Mouse (Mus musculus) erythroid progenitor cell, adult 5-6 weeks (primary cell): ENCODE data around the gene Ss18l1. TPM values are rescaled to one million over a fixed set of nuclear protein-coding genes. Genes with fewer than 3 reads are reported as not detected.
A peak's percentile ranks its signal among the peaks of the same experiment; 100 is the strongest.

Source experiments
- ATAC-seq: replicated peaks from 2 replicates; pipeline ENCODE4 v1.8.0; 2016; ENCODE audit warnings: moderate number of reproducible peaks, mild to moderate bottlenecking, moderate TSS enrichment, inconsistent platforms; ENCODE audit not compliant: poor library complexity, low FRiP score, severe bottlenecking
- total RNA-seq, 2 experiments: library from RNA; stranded (forward) in 1 of 2; stranded (reverse) in 1 of 2; fragments of 150-400 nt in 1 of 2; fragments of 186-747, 209-891 nt in 1 of 2; gene quantifications; 2 replicates each; pipeline versions ENCODE4 v1.2.3 to v1.2.4; 2015 to 2017; ENCODE audit warnings: low replicate concordance in 2 of 2

Gene Ss18l1
- total RNA-seq, 2 experiments from 2014 or later = 0.68 TPM; not detected in 1

GRCm38 (mm10) chr2:180032925-180033324 is 9.4 kb upstream of the Ss18l1 start:
- no peak for ATAC-seq

DNA sequence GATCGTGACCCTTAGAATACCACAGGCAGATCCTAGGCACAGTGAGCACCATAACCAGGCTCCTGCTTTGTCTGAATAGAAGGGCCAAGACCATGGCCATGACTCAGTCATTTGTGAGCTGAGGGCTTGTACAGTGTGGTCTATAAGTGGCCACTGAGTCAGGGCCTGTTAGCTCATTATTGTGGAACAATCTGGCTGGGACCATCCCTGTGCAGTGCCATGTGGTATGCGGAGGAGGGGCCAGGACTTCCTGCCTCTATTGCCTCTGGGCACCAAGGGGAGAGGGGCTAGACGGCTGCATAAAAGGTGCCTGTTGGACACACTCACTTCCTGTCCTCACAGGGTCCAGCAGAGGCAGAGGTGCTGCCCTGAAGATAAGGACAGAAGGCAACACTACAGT is 8.4 kb upstream of the Ss18l1 start:
- no peak for ATAC-seq

DNA sequence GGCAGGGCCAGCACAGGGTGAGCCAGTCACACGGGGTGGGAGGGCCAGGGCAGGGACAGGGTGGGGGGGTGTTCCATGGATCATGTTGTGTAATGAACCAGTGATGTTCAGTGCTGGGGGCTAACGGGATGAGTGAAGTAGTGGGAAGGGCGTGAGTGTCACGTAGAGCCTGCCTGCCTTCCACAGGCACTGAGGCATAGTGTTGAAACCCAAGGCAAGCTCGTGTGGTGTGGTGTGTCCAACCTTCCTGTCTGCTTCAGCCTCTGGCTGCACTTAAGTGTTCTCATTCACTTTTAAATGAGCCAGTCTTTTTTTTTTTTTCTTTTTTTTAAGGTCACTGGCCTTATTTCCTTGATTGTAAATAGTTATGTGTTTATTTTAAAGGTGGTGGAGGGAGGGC is 7.6 kb upstream of the Ss18l1 start:
- ATAC-seq = no peak

- ATAC-seq = no peak
Measured at GRCm38 (mm10) chr2:180040406-180040805, 1.9 kb upstream of the Ss18l1 start.

- ATAC-seq = peak; percentile 11; the same call in 1 of the 2 replicates
Measured at GRCm38 (mm10) chr2:180041577-180042255, 593 bp upstream of the Ss18l1 start.

DNA sequence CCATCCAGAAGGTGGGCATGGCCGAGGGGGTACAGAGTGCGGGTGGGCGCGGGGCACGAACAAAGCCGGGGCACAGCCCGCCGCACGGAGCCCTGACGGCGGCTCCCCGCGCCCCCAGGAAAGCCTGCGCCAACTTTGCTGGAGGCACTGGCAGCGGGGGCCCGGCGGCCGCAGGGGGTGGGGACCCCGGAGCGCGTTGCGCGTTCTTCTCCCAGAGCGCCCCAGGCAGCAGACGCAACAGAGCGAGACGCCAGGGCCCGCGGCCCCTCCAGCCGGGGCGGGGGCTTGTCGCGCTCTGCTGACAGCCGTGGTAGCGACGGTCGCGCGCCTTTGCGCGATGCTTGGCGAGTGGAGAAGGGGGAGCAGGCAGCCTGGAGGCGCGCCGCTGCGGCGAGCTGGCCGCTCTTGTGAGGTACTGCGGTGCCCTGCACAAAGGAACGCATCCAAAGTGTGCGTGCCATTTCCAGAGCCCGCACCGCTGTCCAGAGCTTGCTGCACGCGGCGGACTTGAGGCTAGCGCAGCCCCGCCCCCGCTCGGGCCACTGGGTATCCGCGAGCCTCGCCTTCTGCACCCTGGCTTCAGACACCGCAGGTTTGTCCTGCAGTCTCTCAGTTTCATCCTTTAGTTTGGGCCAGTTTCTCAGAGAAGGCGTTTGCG is 678 bp downstream of the Ss18l1 start:
- ATAC-seq = no peak

DNA sequence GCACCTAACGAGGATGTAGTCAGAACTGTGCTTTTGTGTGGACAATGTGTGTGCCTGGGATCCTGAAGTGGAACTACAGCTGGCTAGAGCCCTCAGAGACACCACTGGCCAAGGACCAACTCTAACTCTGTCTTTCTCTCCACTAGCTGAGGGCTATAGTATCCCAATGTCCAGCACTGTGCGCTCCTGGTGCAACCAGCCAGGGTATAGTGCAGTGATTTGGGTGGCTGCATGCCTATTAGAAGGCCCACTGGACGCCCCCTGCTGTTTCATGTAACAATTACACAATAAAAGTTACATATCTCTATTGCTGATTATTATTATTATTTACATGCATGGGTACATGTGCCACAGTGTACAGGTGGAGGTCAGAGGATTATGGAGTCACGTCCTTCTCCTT is 3.0 kb downstream of the Ss18l1 start:
- no peak for ATAC-seq

DNA sequence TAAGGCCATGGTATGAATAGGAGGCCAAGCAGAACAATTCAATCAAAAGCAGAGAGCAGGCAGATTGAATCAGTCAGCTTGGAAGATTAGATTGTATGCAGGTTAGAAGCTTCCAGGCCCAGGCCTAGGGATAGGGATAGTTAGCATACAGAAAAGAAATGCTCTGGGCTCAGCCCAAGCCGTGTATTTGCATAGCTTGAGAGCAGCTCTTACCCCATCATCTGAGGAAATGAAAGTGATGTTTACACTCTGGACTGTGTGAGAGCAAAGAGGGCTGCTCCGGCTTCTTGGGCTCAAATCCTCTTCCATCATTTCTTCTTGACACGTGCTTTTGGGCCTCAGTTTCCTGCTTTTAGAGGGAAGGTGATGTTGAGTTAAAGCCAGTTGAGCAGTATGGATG is 5.3 kb downstream of the Ss18l1 start:
- no peak for ATAC-seq

DNA sequence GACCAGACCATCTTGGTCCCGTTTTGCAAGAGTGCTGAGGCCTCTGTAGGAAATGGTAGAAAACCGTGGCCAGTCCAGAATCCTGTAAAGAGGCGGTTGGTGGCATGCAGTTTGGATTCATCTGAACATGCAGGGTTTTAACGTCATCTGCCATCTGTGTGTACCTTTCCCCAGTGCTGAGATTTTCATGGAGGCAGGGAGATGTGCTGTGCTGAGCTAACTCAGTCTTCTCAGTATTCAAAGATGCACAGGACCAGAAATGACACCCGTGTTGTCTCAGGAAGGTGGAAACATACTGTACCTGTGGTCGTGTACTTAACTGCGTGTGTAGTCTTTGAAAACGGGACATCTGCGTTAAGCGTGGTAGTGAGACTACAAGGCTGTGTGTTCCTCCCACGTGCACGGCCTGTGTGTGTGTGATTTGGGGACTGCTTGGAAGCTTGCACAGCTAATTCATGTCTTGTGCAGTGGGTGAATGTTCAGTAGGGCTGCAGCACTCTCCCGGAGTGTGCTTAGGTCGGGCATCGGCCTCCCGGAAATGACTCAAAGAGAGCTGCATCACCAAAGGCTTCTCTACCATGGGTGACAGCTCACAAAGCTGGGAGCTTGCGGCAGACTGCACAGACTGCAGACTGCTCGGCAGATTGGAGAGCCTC is 5.8 kb downstream of the Ss18l1 start:
- ATAC-seq = no peak

- ATAC-seq = peak; percentile 68
Measured at GRCm38 (mm10) chr2:180050986-180051385, 8.7 kb downstream of the Ss18l1 start.

GRCm38 (mm10) chr2:180051986-180052733 is 9.9 kb downstream of the Ss18l1 start:
- 0 out of 2 replicates have a peak, but pooled peaks have one; percentile 16 for ATAC-seq

DNA sequence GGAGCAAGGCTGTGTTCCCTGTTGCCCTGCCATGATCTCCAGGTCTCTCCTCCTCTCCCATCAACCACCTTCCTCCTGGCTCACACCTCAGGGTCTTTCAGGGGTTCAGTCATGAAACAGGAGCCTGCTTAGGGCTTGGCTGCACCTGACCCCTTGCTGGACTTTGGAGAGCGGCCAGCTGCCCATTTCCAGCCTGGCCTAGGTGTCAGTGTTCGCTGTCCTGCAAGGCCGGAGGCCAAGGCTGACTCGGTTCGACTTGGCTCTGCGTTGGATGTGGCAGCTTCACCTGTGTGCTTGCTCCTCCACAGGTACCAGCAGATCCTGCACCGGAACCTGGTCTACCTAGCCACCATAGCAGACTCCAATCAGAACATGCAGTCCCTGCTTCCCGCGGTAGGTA is 10.7 kb downstream of the Ss18l1 start:
- ATAC-seq = no peak

DNA sequence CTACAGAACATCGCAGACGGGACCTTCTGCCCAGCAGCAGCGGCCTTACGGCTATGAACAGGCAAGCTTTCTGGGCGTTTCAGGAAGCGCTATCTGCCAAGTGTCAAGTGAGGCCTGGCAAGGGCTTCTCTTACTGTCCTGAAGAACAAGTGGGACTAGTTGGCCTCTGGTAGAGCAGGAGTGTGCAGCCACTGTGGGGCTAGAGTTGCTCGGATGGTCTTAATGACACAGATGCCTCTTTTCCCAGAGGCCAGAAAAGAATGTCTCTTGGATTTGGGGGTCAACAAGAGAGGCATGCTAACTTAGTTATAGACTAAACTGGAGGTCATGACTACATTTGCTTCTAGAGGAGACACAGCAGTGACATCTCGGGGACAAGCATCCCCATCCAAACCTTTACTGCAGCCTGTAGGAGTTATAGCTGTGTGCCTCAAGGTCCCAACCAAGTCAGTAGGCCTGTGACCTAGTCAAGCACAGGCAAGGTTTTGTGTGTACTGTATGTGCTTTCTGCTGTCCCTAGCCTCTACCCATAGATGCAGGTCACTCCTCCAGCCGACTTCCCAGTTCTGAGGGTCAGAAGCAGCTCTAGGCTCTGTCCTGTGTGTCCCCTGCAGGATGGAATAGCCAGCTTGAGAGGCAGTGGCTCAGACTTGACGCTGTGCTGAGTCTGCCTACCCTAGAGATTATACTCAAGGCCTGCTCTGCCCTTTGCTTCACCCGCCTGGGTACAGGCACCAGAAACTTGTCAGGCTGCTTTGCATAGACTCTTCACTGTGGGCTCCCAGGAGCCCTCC is 21.2 kb downstream of the Ss18l1 start:
- no peak for ATAC-seq

- ATAC-seq = peak; percentile 19
Measured at GRCm38 (mm10) chr2:180069770-180070480, 27.6 kb downstream of the Ss18l1 start.

- ATAC-seq = peak; percentile 98
Measured at GRCm38 (mm10) chr2:180070481-180071453, 28.5 kb downstream of the Ss18l1 start, which contains the start of gene Mtg2. Mtg2 (plus strand) TSS chr2:180070588.

DNA sequence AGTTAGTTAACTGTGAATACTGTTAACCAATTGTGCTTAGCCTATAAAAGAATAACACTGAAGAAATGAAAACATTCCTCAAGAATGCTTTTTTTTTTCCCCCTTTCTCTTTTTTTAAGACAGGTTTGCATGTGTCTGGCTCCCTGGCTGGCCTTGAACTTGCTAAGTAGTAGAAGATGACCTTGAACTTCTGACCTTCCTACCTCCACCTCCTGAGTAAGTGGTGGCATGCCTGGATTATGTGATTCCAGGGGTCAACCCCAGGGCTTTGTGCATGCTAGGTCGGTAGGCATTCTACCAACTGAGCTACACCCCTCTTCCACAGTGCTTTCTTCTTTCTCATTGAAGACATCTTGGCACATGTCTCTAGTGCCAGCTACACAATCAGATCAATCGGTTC is 29.4 kb downstream of the Ss18l1 start:
- ATAC-seq = no peak

DNA sequence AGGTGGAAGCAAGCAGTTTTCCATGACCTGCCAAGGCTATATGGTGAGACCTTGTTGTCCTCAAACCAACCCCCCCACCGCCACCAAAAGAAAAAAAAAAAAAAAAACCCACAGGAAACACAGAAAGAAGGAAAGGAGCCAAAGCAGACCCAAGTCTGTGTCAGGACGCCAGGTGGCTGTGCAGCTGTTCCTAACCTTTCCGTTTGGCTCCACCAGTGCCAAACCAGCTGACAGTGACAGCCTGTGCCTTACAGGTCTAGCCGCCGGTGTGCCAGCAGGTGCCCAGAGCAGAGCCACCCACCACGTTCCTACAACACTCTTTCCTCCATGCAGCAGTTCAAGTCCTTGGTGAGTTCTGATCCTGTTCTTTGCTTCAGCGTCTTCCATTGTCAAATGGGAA is 30.6 kb downstream of the Ss18l1 start:
- ATAC-seq = no peak

GRCm38 (mm10) chr2:180077622-180078021 is 35.3 kb downstream of the Ss18l1 start:
- ATAC-seq = peak; percentile 22; the same call in 1 of the 2 replicates
